Mouse (Mus musculus): ENCODE measurements around the gene Gclm. TPM values are rescaled to one million over a fixed set of nuclear protein-coding genes. Genes with fewer than 3 reads are reported as not detected.

Gene Gclm
- 49.5 and 50.9 TPM in 2 replicates for polyA plus RNA-seq (2012; rRNA removed; ENCODE audit: low replicate concordance)

GRCm38 (mm10) chr3:122245215-122245877 lies at the start of gene Gclm:
Gclm (plus strand) TSS chr3:122245557.

DNA sequence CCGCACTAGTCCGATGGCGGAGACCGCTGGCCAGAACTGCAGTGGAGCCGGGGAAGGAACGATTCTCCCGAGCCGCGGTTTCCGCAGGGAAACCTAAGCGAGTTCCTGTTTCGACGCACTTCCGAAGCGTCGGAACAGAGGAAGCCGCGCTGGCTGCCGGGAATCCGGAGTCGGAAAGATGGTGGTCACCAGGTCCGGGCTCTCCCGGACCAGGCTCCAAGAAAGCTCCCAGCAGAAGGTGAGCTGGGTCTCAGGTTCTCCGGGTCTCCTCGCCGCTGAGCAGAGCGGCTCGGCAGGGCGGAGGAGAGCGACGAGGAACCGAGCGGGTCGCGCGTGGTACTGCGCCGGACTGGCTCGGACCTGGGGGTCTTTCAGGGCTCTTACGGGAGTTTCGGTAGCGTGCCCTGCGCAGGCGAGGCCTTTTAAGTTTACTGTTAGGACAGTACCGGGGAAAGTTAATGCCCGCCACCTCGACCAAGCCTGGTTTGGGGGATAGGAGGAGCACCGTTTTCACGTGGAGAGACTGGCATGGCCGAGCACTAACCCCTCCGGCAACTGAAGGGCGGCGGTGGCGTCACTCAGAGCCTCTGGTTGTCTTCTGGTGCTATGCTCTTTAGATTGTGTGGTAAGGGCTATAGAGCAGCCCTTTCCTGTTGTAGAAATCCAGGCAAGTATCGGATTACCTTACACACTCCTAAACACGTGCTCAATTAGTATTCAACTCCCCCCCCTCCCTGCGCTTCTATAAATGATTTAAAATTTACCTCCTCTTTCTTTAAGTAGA lies 29.1 kb downstream of the Gclm start, which contains the start of gene Dnttip2:
Gene Dnttip2, plus strand, starts transcription at position 148 of the 784 bp plus-strand sequence.

DNA sequence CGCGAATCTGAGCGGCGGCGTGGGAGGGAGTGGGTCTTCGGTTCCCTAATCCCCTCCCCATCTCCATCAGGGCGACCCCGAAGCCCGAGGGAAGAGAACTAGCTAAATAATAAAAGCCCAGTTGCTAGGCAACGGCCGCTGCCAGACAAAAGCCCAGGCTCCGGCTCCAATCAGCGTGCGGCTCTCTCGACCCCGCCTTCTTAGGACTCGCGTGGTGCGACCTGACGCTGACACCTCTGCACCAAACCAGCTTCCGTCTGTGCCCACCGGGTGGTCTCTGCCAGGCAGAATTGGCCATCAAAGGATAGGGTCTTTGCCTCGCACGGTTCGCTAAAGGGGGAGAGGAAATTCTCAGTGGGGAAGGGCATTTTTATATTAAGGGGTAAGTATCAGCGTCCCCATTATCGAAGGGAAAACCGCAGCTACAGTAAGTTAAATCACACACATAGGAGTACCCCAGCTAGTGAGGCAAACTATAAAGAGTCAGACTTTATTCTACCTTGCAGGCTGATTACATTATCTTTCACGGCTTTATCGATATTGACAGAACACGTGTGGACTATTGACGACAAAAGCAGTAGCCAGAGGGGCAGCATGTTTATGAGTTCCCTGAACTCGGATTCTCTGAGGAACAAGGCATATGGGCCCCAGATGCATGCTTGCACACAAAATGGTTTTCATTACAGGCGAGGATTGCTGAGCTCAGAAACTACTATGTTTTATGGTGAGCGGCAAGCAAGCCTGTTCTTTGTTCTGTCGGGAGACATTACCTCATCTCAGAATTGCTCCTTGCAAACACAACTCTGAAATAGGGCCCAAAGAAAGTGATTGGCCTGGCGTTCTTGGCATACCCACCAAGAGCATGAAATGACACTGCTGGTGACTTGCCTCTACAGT lies 48.8 kb downstream of the Gclm start, which contains the start of gene Bcar3:
Gene Bcar3, plus strand, starts transcription at position 183 of the 897 bp plus-strand sequence.

Other genes with a start within 250 kb of the Gclm start
- gene Abca4, start 201.1 kb upstream of the Gclm start, polyA plus RNA-seq (2012; rRNA removed; ENCODE audit: low replicate concordance) = 2.1 and 3.1 TPM in 2 replicates
- 7.4 and 10.4 TPM in 2 replicates for gene Dnttip2, start 28.8 kb downstream of the Gclm start, polyA plus RNA-seq (2012; rRNA removed; ENCODE audit: low replicate concordance)
- 27.8 and 119 TPM in 2 replicates for gene Bcar3, start 48.6 kb downstream of the Gclm start, polyA plus RNA-seq (2012; rRNA removed; ENCODE audit: low replicate concordance)